Mouse (Mus musculus) frontal cortex, adult (tissue): Measurements from ENCODE around the gene Nup54.
A peak's percentile ranks its signal among the peaks of the same experiment; 100 is the strongest.

Experiments used
- ATAC-seq: cut with Nextera tagmentation; 2 replicates; pipeline ENCODE4 v1.9.2; 2017; ENCODE audit warnings: mild to moderate bottlenecking, moderate library complexity, mixed read lengths; ENCODE audit not compliant: low TSS enrichment

Nup54 gene

DNA sequence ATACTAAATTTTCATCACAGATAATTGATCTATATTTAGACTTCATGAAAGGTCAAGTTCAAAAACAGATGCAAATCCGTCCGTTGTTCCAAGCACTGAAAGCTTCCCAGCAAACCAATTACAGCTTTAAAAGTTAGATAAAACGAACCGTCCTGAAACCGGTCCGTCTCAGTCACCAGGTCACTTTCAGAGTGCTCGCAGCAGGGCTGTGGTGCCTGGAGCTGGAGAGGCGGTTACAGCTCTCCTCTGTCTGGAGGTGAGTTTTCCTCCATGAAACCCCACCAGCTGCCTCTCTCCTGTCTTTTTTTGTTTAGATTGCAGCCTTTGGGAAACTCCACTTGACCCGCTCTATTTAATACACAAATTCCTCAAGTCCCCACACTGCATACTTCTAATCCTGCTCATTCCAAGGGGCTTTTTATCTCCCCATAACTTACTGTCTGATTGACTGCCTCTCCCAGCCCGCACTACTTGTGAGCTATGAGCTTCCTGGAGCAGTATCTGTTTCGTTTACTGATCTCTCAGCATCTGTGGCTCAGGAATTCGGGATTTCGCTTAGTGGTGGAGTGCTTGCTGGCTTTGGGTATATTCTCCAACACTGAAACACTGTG, 58.1 kb downstream of the Nup54 start:
- ATAC-seq: no peak

DNA sequence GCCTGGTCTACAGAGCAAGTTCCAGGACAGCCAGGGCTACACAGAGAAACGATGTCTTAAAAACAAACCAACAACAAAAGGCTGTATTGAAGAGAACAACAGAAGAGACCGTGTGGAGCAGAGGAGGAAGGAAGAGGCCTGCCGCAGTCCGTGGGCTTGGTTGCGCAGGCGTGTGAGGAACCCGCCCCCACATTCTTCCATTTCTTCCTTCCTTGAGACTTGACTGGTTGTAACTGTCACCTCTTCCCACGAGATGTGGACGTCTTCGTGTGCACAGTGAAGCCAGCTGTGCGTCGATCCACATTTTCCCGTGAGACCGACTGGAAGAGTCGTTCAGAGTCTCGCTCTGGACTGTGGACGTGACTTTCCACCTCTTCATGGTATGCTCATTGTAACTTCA, 59.7 kb downstream of the Nup54 start:
- no peak for ATAC-seq

DNA sequence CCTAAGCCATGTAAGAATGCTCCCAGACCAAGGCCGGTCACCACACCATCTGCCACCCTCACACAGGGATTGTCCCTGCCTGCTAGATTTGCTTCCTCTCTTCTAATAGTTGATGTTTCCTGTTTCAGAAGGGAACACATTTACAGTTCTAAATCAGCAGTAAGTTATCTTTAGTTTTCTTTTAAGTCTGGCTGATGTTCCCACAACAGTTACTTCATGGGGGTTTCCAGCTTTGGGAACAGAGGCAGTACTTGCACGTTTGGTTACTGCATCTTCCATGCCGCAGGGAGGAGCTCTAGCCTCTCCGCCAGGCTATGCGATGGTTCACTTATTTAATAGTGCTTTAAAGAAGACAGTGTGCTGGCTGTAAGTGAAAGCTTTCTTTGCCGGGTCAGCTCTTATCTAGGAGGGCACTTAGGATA, 60.3 kb downstream of the Nup54 start:
- ATAC-seq: no peak; the same call in 1 of the 2 replicates

DNA sequence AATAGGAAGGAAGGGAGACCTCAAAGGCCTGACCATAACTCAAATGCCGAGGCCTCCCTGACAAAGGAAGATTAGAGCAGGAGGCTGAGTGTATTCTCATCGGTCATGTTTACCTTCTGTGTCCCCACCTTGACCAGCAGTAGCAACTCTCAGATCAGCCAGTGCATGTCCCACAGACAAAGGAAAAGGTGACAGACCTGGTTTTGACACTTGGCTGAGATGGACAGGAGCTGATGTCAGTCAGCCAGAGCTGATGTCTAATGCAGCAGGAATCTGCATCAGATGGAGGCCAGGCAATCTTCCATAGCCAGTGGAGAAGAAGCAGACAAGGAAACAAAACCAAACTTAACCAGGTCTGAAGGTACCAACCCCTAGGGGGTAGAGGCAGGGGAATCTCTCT, 62.4 kb downstream of the Nup54 start:
- ATAC-seq: no peak

DNA sequence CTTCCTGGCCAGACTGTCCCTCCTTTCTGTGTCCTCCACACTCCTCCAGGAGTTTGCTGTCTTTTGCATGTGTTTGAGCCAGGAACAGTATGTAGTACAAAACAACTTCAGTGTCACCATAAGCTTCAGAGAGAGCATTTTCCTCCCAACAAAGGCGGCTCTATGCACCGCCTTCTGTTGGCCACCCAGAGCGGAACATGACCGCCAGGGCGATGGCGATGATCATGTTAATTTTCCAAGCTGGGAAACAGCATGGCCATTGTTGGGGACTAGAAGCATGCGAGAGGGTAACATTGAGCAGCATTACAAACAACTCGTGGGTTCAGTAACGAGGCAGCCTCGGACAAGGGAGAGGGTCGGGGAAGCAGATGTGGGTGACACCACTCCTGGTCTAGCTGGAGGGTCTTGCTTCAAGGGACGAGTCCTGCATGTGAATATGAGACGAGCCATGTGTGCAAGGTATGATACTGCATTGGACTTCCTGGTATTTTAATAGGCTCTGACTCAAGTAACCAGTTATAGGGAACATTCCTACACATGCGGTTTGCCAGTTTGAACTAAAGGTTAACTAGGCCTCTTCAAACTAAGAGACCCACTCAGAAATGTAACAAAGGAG, 63.5 kb downstream of the Nup54 start:
- no peak for ATAC-seq

DNA sequence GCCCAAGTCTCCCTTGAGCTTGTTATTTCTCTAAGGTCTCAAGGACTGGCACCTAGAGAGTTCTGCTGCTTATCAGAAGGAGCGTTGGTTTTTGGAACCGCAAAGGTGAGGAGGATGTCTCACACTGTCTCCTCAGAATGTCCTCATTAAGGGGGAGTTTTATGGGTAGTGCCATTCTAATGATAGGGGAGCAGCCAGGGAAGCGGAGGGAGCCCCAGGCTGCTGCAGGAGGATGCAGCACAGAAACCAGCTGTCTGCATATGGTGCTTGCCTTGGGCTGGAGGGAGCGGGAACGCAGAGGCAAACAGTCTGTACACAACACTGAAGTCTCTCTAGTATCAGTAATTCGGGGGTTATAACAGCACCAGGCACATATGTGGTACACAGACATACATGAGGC, 64.1 kb downstream of the Nup54 start:
- no peak for ATAC-seq

DNA sequence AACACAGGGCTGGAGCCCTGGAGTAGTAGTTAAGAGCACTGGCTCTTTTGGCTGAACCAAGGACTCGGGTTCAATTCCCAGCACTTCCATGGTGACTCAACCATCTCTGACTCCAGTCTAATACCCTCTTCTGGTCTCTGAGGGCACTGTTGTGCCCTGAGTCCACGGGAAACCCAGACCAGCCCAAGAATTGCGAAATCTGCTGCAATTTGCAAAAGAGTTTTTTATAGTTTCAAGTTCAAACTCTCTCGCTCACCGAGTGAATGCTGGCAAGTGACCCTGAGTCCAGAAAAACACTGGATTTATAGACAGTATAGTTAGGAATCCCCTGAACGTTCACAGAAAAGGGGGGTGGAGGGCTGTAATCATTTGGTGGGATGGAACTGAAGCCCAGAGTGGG, 64.6 kb downstream of the Nup54 start:
- ATAC-seq: no peak

DNA sequence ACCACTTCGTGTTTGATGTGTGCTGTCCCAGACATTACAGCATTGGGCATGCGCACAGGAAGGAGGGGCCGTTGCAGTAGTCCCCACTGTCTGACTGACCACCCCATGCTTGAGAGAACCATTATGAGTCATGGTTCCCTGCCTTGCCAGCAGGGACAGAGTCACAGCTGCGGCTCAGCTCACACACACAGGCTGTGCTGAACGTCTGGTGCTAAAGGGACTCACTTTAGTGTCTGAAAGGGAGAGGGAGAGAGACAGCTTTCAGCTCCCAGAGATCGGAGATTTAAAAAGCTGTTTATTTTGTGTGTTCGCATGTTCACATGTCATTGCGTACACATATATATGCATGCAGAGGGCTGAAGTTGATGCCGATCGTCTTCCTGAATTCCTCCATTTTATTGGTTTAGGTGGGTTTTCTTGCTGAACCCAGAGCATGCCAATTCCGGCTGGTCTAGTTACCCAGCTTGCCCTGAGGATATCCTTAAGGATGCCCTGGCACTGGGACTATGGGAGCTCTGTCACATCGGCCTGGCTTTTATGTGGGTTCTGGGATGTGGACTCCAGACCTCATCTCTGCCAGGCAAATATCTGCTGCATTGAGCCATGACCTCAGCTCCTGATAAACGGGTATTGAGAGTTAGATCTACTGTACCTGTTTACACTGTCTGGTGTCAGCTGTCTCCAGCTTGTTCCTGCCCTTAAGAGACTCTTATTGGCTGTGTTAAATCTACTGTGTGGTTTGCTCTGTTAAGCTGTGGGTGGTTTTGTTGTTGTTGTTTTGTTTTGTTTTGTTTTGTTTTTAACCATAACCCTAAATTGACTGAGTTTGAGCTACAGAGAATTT, 65.6 kb downstream of the Nup54 start:
- peak; percentile 96 for ATAC-seq

DNA sequence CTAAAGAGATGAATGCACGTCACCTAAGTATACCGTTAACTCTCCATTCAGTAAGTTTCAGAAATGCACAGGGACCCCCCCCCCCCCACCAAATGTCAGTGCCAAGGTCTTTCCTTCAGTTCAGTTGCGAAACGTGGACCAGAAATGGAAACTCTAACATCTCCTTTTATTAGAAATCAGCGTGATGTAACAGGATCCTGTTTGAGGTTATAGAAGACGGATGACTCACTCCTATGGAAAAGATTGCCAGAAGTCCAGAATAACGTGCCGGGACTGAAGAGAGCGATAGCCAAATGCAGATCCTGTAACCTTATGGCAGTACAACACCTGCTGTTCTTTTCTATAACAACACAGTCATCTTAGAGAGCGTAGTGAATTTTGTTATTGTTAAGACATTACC, 66.6 kb downstream of the Nup54 start:
- no peak for ATAC-seq

DNA sequence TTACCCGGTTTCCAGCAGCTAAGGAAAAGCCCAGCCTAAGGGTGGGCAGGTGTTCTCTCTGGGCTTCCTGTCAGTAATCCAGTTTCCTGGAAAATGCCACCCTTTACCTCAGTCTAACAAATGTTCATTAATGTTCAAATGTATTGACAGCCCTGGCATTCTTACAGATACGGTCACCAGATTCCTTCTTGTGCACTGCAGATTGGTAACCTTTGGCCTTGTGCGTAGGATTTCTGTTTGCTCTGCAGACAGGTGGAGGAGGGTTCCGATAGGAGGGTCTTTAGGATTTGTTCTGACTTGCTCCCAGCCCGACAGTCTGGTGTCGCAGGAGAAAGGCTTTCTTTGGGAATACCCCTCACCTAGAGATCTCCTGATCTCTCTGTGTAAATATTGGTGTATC, 68.5 kb downstream of the Nup54 start:
- no peak for ATAC-seq
